Mouse (Mus musculus) embryonic facial prominence, embryonic 15.5 days (tissue): ENCODE results near the gene Gja3. TPM values are rescaled to one million over a fixed set of nuclear protein-coding genes. Genes with fewer than 3 reads are reported as not detected.

Source experiments
- ATAC-seq: fragments of 200-750 bp; cut with Nextera tagmentation; 2 replicates; pipeline ENCODE4 v1.8.0; 2017; ENCODE audit warnings: low read depth, moderate TSS enrichment; ENCODE audit not compliant: insufficient number of reproducible peaks, low FRiP score, low TSS enrichment
- H3K27ac ChIP-seq: fragments of 300-500 bp; sonication (generic); replicated peaks from 2 replicates; pipeline ENCODE4 v1.5.1; 2015; ENCODE audit warnings: mild to moderate bottlenecking, inconsistent platforms
- H3K27me3 ChIP-seq: fragments of 300-500 bp; sonication (generic); 2 replicates; pipeline ENCODE4 v1.6.1; 2015; ENCODE audit warnings: inconsistent platforms
- H3K36me3 ChIP-seq: fragments of 300-500 bp; sonication (generic); 2 replicates; pipeline ENCODE4 v1.6.1; 2015; ENCODE audit warnings: mild to moderate bottlenecking, inconsistent platforms
- H3K4me1 ChIP-seq: fragments of 300-500 bp; sonication (generic); 2 replicates; pipeline ENCODE4 v1.6.1; 2015; ENCODE audit warnings: inconsistent platforms
- H3K4me2 ChIP-seq: fragments of 300-500 bp; sonication (generic); replicated peaks from 2 replicates; pipeline ENCODE4 v1.6.1; 2015; ENCODE audit warnings: mild to moderate bottlenecking, inconsistent platforms
- H3K4me3 ChIP-seq: fragments of 300-500 bp; sonication (generic); replicated peaks from 2 replicates; pipeline ENCODE4 v1.5.1; 2015; ENCODE audit warnings: mild to moderate bottlenecking, inconsistent platforms
- H3K9ac ChIP-seq: fragments of 300-500 bp; sonication (generic); 2 replicates; pipeline ENCODE4 v1.6.1; 2015; ENCODE audit warnings: inconsistent platforms
- H3K9me3 ChIP-seq: fragments of 300-500 bp; sonication (generic); replicated peaks from 2 replicates; pipeline ENCODE4 v1.6.1; 2016; ENCODE audit warnings: inconsistent platforms
- WGBS: fragments of 180-500 bp; shearing (Covaris S2); methylation state at CpG from one replicate; pipeline ENCODE4 v1.1.7; 2015; 5-methylcytosine and 5-hydroxymethylcytosine counted together
- polyA plus RNA-seq: library from polyadenylated mRNA; unstranded; fragments of >200 nt; fragmentation: Nextera tagmentation; extraction: Ambion mirVana; gene quantifications from 2 replicates; pipeline ENCODE4 v1.2.1, GENCODE M21; 2015

Gene Gja3
- 9.5 and 13.0 TPM in 2 replicates for polyA plus RNA-seq

DNA sequence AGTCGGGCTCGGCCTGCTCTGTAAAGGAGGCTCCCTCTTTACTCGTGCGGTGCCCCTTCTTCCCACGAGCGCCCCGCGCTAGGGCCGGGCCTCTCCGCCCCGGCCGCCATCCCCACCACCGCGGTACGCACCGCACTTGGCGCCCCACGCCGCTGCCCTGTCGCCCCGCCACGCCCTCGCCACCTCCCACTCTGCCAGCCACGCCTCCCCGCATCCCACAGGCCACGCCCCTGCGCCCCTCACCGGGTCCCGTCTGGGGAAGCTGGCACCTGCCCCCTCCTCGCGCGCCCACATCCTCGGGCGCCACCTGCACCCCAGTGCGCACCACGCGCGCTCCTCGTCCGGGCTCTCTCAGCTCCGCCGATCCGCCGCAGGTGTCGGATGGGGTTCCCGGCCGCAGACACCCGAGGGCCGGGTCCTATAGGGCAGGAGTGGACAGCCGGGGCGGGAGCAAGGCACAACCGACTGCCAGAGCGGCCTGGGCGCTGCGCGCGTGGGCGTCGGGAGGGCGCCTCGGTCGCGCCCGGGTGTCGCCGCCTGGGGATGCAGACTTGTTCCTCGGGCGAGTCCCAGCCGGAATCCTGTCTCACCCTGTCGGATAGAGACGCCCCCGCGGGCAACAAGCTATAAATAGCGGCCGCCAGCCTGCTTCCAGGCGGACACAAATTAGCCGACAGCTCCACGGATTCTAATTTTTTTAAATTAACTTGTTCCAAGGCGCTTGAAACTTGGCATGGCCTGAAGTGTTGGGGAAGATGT is at the start of gene Gja3:
Gene Gja3 (minus strand): TSS at position 538 of the 759 bp plus-strand sequence.
- H3K9me3 ChIP-seq = no peaks in the 10 kb centered on the region
- H3K9ac ChIP-seq = no peak within 1 kb of the TSS
- H3K4me3 ChIP-seq = peak within 1 kb of the TSS; percentile 45
- H3K27me3 ChIP-seq = peaks cover 50% of the 10 kb centered on the region
- peak; percentile 69 for ATAC-seq
- H3K36me3 ChIP-seq = no peaks in the 10 kb centered on the region
- peak within 1 kb of the TSS; percentile 88 for H3K4me2 ChIP-seq
- H3K4me1 ChIP-seq = peaks cover 13% of the 10 kb centered on the region
- under 1% methylated on average over 79 of the region's 79 CpGs for WGBS
- no peak within 1 kb of the TSS for H3K27ac ChIP-seq

DNA sequence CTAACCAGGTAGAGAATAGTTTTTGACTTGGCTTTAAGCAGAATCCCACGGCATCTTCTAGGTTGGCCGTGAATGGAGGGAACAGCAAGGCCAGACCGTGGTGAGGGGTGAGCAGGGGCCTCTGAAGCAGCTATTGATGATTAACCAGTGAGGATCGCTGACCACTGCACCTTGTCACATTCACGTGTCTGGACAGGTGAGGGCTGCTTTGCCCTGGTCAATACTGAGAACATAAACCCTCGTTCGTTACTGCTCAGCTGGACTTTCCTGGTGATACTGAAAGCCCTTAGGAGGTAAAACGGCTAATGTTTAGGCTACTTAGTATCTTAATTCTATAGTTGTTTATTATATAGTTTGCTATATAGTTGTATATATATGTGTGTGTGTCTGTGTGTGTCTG is 49.2 kb upstream of the Gja3 start:
- WGBS = 75% methylated on average over 8 of the region's 8 CpGs
- peaks cover 15% of the 10 kb centered on the region for H3K4me1 ChIP-seq
- H3K4me2 ChIP-seq = no peak overlapping the region
- H3K27me3 ChIP-seq = peaks cover 56% of the 10 kb centered on the region
- no peaks in the 10 kb centered on the region for H3K36me3 ChIP-seq
- H3K27ac ChIP-seq = no peak overlapping the region
- no peak overlapping the region for H3K9ac ChIP-seq
- ATAC-seq = no peak
- H3K4me3 ChIP-seq = no peak overlapping the region
- no peaks in the 10 kb centered on the region for H3K9me3 ChIP-seq

DNA sequence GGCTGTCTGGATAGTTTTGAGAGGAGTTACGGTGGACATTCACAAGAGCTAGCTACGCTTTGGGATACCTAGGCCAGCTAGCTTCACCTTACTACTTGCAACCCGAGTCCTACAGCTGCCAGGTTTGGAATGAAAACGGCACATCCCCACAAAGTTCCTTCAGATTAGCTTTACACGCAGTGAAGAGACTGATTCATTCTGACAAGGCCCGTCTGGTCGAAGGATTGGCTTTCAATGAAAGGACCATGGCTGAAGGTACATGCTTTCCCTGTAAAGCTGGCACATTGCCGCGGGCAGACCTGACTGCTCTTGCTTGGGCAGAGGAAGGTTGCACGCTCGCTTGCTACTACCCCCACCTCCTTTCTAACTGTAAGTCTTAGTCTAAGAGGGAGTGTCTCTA is 47.8 kb upstream of the Gja3 start:
- 0 out of 2 replicates have a peak overlapping the region, but pooled peaks have one; percentile 99 for H3K4me2 ChIP-seq
- 31% methylated on average over 11 of the region's 11 CpGs for WGBS

DNA sequence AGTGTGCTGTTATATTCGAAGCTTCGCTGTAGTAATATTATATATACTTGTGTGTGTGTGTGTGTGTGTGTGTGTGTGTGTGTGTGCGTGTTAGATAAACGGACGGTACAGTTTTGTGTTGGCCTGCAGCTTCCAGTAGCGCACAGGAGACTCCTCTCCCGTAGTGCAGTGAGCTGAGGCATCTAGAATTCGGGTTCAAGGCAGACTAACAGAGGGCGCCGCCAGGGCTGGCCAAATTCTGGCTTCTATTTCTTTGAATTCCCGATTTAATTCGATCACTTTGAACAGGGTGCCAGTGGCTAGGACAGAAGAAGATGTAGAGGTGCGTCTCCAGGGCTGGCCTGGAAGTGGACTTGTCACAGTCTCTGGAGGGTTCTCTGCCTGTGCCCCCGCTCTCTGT is 47.2 kb upstream of the Gja3 start:
- Histone ChIP-seq H3K36me3 (no peaks in the 10 kb centered on the region), H3K27me3 (peaks cover 61% of the 10 kb centered on the region), H3K27ac (no peak overlapping the region), H3K9ac (no peak overlapping the region), H3K9me3 (no peaks in the 10 kb centered on the region), H3K4me1 (peaks cover 15% of the 10 kb centered on the region), H3K4me3 (peak overlapping the region; percentile 61), H3K4me2 (peak overlapping the region; percentile 99)
- ATAC-seq = no peak
- 15% methylated on average over 14 of the region's 14 CpGs for WGBS

More for the DNA sequence above, 47.8 kb upstream of the Gja3 start:
- Histone ChIP-seq H3K36me3 (no peaks in the 10 kb centered on the region), H3K4me3 (no peak overlapping the region), H3K4me1 (peaks cover 15% of the 10 kb centered on the region), H3K9ac (no peak overlapping the region), H3K9me3 (no peaks in the 10 kb centered on the region), H3K27ac (0 out of 2 replicates have a peak overlapping the region, but pooled peaks have one; percentile 22), H3K27me3 (peaks cover 61% of the 10 kb centered on the region)
- no peak for ATAC-seq

DNA sequence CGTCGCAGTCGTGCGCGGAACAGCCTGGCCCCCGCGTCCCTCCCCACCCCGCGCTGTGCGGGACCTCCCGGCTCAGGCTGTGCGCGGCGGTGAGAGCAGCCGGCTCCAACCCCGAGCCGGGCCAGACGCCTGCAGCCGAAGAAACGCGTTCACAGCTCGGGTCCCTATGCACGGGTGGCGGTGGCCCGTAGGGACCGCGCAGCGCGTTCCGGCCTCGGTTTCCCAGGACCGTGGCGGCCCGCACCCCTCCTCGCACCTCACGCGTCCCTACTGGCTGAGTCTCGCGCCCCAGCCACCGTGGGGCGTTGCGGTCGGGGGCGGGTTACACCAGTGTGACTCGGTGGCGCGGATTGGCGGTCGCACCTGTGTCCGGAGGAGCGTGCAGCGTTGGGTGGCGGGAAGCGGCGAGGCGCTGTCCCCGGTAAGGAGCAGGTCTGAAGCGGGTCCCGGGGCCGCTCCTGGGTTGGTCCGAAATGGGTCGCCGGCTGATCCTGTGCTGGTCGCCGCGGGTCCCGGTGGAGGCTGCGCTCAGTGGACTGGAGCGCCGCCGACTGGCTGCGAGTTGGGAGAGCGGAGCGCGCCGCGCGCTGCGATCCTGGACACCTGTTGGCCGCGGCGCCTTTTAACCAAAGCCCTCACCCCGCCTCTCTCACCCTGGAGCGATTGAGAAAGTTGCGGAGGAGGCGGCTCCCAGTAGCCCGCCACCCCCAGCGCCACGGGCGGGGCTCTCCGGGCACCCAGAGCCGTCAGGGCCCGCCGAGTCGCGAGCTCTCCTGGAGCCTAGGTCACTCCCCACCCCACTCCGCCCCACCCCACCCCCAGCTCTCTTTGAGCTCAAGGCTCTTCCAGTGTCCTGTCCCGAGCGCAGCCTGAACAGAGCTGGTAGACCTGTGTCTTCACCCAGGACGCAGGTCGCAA is 46.5 kb upstream of the Gja3 start, which contains the start of gene Gjb2:
Gene Gjb2 (minus strand): TSS at position 597 of the 918 bp plus-strand sequence.
- peak; percentile 55 for ATAC-seq
- H3K4me1 ChIP-seq = peaks cover 15% of the 10 kb centered on the region
- peaks cover 61% of the 10 kb centered on the region for H3K27me3 ChIP-seq
- H3K4me3 ChIP-seq = peak within 1 kb of the TSS; percentile 61
- H3K36me3 ChIP-seq = no peaks in the 10 kb centered on the region
- under 1% methylated on average over 101 of the region's 101 CpGs for WGBS
- 0 out of 2 replicates have a peak within 1 kb of the TSS, but pooled peaks have one; percentile 28 for H3K27ac ChIP-seq
- peak within 1 kb of the TSS; percentile 99 for H3K4me2 ChIP-seq
- H3K9ac ChIP-seq = peak within 1 kb of the TSS; percentile 58
- no peaks in the 10 kb centered on the region for H3K9me3 ChIP-seq

DNA sequence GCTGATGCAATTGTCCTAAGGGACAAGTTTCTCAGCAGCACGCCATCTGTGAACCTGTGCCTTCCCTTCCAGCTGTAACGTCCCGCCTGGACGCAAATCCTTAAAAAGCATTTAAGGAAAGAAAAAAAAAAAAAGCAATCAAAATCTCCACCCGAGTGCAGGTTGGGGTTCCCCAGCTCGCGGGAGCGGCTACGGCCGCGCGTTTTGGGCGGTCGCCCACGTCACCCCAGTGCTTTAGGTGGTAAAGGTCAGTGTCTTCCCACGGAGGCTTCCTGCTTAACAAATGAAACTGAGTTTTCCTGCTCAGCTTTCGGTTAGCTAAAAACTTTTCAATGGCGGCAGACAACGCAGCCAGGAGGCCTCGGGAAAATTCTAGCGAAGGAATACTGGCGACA is 45.8 kb upstream of the Gja3 start:
- 1% methylated on average over 22 of the region's 22 CpGs for WGBS
- peak overlapping the region; percentile 99 for H3K4me2 ChIP-seq
- H3K4me3 ChIP-seq = peak overlapping the region; percentile 61
- 0 out of 2 replicates have a peak overlapping the region, but pooled peaks have one; percentile 28 for H3K27ac ChIP-seq
- H3K4me1 ChIP-seq = peaks cover 15% of the 10 kb centered on the region
- peak overlapping the region; percentile 58; the same call in 1 of the 2 replicates for H3K9ac ChIP-seq
- no peak for ATAC-seq
- no peaks in the 10 kb centered on the region for H3K9me3 ChIP-seq
- no peaks in the 10 kb centered on the region for H3K36me3 ChIP-seq
- H3K27me3 ChIP-seq = peaks cover 61% of the 10 kb centered on the region

DNA sequence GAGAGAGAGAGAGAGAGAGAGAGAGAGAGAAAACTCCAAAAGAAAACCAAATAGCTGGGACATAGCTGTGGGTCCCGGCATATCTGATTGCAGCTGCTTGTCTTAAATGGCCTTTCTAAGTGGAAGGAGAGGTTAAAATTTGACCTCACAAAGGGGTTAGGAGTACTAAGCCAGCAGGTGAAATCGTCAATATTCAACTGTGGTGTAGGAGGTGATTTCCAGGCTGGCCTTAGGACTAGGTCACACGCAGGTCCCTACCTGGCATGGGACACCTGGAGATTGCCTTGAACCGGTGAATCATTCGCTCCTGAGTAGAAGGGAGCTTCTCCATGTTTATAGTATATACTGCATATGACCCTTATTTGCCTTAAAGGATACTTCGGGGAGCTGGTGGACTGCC is 45.2 kb upstream of the Gja3 start:
- H3K4me1 ChIP-seq = peaks cover 15% of the 10 kb centered on the region
- no peaks in the 10 kb centered on the region for H3K36me3 ChIP-seq
- no peak overlapping the region for H3K9ac ChIP-seq
- no peaks in the 10 kb centered on the region for H3K9me3 ChIP-seq
- no peak overlapping the region for H3K27ac ChIP-seq
- peak overlapping the region; percentile 99 for H3K4me2 ChIP-seq
- H3K27me3 ChIP-seq = peaks cover 61% of the 10 kb centered on the region
- no peak for ATAC-seq
- 55% methylated on average over 6 of the region's 6 CpGs for WGBS
- peak overlapping the region; percentile 61 for H3K4me3 ChIP-seq

DNA sequence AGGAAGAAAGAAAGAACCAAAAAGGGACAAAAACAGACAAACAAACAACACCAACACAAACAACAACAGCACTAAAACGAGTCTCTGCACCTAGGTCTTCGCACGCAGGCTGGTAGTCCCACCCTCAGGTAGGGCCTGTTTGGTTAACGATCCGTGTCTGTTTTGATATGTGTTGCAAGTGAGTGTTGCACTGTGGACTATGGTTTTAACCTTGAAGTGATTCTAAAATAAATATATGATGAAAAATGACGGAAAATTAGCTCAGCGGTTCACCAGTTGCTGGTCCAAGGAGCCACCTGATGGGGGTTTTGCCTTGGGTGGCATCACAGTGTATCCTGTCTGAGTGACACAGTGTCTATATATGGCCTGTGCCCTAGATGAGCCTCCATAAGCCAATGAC is 43.7 kb upstream of the Gja3 start:
- WGBS = 75% methylated on average over 7 of the region's 7 CpGs
- Histone ChIP-seq H3K4me1 (peaks cover 15% of the 10 kb centered on the region), H3K4me2 (0 out of 2 replicates have a peak overlapping the region, but pooled peaks have one; percentile 0), H3K4me3 (no peak overlapping the region), H3K27ac (no peak overlapping the region), H3K9ac (no peak overlapping the region), H3K36me3 (no peaks in the 10 kb centered on the region), H3K9me3 (no peaks in the 10 kb centered on the region), H3K27me3 (peaks cover 49% of the 10 kb centered on the region)
- ATAC-seq = no peak

DNA sequence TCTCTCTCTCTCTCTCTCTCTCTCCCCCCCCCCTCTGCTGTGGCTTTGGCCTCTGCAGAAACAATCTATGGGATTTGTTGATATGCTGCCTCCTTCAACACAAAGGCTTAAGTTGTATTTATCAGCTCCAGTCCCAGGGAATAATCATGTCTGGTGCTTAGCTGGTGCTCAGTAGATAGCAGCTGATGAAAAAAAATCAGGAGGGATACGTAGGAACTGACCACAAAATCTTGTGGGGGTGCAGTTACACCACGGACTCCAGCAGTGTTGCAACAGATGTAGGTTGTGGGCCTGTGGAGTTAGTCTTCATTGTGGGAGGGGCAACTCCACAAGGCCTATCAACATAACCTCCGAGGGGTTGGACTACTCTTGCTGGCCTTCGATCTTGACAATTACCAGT is 38.0 kb upstream of the Gja3 start:
- Histone ChIP-seq H3K4me2 (no peak overlapping the region), H3K27ac (no peak overlapping the region), H3K9me3 (no peaks in the 10 kb centered on the region), H3K4me1 (no peaks in the 10 kb centered on the region), H3K4me3 (no peak overlapping the region), H3K9ac (no peak overlapping the region), H3K36me3 (no peaks in the 10 kb centered on the region), H3K27me3 (no peaks in the 10 kb centered on the region)
- 65% methylated on average over 4 of the region's 4 CpGs for WGBS
- no peak for ATAC-seq

DNA sequence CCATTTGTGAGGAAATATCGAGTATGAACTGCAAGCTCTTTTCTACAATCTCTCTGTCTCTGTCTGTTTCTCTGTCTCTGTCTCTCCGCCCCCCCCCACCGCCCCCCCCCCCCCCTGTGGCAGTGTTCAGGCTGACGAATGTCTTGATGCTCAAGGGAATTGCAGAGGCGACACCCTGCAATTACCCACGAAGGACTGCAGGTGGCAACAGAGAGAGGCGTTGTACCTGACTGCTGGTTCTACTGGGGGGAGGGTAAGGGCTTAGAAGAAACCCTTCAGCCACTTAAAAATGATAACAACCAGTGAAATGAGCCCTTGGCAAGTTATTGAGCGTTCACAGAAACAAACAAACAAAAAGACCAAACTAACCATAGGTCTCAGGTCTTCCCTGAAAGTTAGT is 35.1 kb upstream of the Gja3 start:
- no peak overlapping the region for H3K4me3 ChIP-seq
- no peak overlapping the region for H3K27ac ChIP-seq
- no peak for ATAC-seq
- no peak overlapping the region for H3K4me2 ChIP-seq
- no peak overlapping the region for H3K9ac ChIP-seq
- WGBS = 6% methylated on average over 8 of the region's 8 CpGs
- H3K36me3 ChIP-seq = no peaks in the 10 kb centered on the region
- H3K4me1 ChIP-seq = no peaks in the 10 kb centered on the region
- no peaks in the 10 kb centered on the region for H3K9me3 ChIP-seq
- no peaks in the 10 kb centered on the region for H3K27me3 ChIP-seq

DNA sequence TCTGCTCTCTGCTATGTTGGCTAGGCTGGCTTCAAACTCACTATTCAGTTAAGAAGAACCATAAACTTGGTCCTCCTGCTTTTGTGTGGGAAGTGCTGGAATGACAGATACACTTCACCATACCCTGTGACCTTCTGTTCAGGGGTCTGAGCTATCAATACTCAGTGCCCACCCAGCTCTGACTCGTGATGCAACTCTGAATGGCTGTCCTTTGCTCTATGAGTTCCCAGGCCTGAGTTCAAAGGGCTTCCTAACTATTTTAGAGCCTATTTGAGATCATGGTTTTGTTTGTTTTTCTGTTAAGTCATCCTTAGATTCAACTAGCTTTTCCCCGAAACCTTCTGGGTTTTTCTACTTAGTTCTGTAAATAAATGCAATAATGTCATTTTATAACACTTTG is 32.1 kb upstream of the Gja3 start:
- Histone ChIP-seq H3K4me2 (no peak overlapping the region), H3K36me3 (no peaks in the 10 kb centered on the region), H3K4me3 (no peak overlapping the region), H3K4me1 (0 out of 2 replicates have a peak, but pooled peaks cover 4% of the 10 kb centered on the region), H3K9me3 (no peaks in the 10 kb centered on the region), H3K27me3 (no peaks in the 10 kb centered on the region), H3K27ac (no peak overlapping the region), H3K9ac (no peak overlapping the region)
- no peak for ATAC-seq
- 60% methylated on average over 2 of the region's 2 CpGs for WGBS
